8 mouse cellular contexts compared by ENCODE assay signal in genomic region chr14:53454001-53454400, GRCm38 (mm10).
"Had no signal": no experiment of that assay in that cellular context is flagged by ENCODE, and none has a peak within 500 bp of the region (broad histone marks: within the 10 kb centered on the region; RNA-seq: fewer than 3 reads in every experiment).

No protein-coding gene starts in this region.

- ATAC-seq: midbrain, embryonic 13.5 days had no signal

- H3K4me3 ChIP-seq: left cerebral cortex, adult 2 months; limb, embryonic 10.5 days; lung, embryonic 15.5 days; midbrain, embryonic 13.5 days had no signal

- DNase-seq: kidney, adult 11 months; kidney, postnatal 14 days; thymus, adult 18-20 months had no signal

- H3K27ac ChIP-seq: left cerebral cortex, adult 2 months; limb, embryonic 10.5 days; lung, embryonic 15.5 days; midbrain, embryonic 13.5 days had no signal

- H3K9me3 ChIP-seq: limb, embryonic 10.5 days; lung, embryonic 15.5 days; midbrain, embryonic 13.5 days had no signal

- H3K27me3 ChIP-seq: lung, embryonic 15.5 days; midbrain, embryonic 13.5 days had no signal

- H3K4me2 ChIP-seq: liver, embryonic 11.5 days; lung, embryonic 15.5 days; midbrain, embryonic 13.5 days had no signal

- H3K36me3 ChIP-seq: limb, embryonic 10.5 days; lung, embryonic 15.5 days; midbrain, embryonic 13.5 days had no signal

- H3K9ac ChIP-seq: lung, embryonic 15.5 days; midbrain, embryonic 13.5 days had no signal

- H3K4me1 ChIP-seq: limb, embryonic 10.5 days; lung, embryonic 15.5 days; midbrain, embryonic 13.5 days had no signal
